Mouse (Mus musculus): ENCODE results near the gene Stub1. TPM values are rescaled to one million over a fixed set of nuclear protein-coding genes. Genes with fewer than 3 reads are reported as not detected.

Gene Stub1
- polyA plus RNA-seq, 1 experiment, result 230 TPM

- DNase-seq (ENCODE audit: low spot score), result no peak
These were observed 41.8 kb downstream of the Stub1 start for GRCm38 (mm10) chr17:25791320-25791842.

- DNase-seq (ENCODE audit: low spot score), result no peak
These were observed 46.3 kb downstream of the Stub1 start for GRCm38 (mm10) chr17:25786781-25787504.

- DNase-seq (ENCODE audit: low spot score), result no peak
These were observed 46.9 kb downstream of the Stub1 start, which contains the start of gene Ccdc78 for GRCm38 (mm10) chr17:25786280-25786679. Gene Ccdc78, plus strand, starts transcription at chr17:25786580.

GRCm38 (mm10) chr17:25785281-25785745 lies 47.9 kb downstream of the Stub1 start, which contains the start of gene Haghl:
Gene Haghl, minus strand, starts transcription at chr17:25785673.
- peak; percentile 93 for DNase-seq (ENCODE audit: low spot score)

GRCm38 (mm10) chr17:25783861-25784574 lies 49.2 kb downstream of the Stub1 start:
- no peak for DNase-seq (ENCODE audit: low spot score)

GRCm38 (mm10) chr17:25783086-25783485 lies 50.1 kb downstream of the Stub1 start:
- no peak for DNase-seq (ENCODE audit: low spot score)

GRCm38 (mm10) chr17:25781339-25781738 lies 51.9 kb downstream of the Stub1 start:
- DNase-seq (ENCODE audit: low spot score), result no peak

Other genes with a start within 250 kb of the Stub1 start
- gene Gng13, start 116.2 kb downstream of the Stub1 start, polyA plus RNA-seq (2012; rRNA removed), result not detected in 2 replicates
- 2.2 TPM in 2 replicates for gene Chtf18, start 106.0 kb downstream of the Stub1 start, polyA plus RNA-seq (2012; rRNA removed)
- 16.2 and 21.7 TPM in 2 replicates for gene Rpusd1, start 105.7 kb downstream of the Stub1 start, polyA plus RNA-seq (2012; rRNA removed)
- 0.73 and 1.1 TPM in 2 replicates for gene Mslnl, start 97.4 kb downstream of the Stub1 start, polyA plus RNA-seq (2012; rRNA removed)
- 11.1 and 29.7 TPM in 2 replicates for gene Msln, start 79.0 kb downstream of the Stub1 start, polyA plus RNA-seq (2012; rRNA removed)
- gene Narfl, start 59.6 kb downstream of the Stub1 start, polyA plus RNA-seq (2012; rRNA removed), result 24.8 and 26.1 TPM in 2 replicates
- gene Haghl, start 47.7 kb downstream of the Stub1 start, polyA plus RNA-seq (2012; rRNA removed), result 47.5 and 66.1 TPM in 2 replicates
- 0.06 and 0.18 TPM in 2 replicates for gene Ccdc78, start 46.8 kb downstream of the Stub1 start, polyA plus RNA-seq (2012; rRNA removed)
- gene Fam173a, start 40.5 kb downstream of the Stub1 start, polyA plus RNA-seq (2012; rRNA removed), result 96.2 and 131 TPM in 2 replicates
- not detected in 2 replicates for gene AC134908.4, start 37.7 kb downstream of the Stub1 start, polyA plus RNA-seq (2012; rRNA removed)
- 15.4 and 16.5 TPM in 2 replicates for gene Metrn, start 36.3 kb downstream of the Stub1 start, polyA plus RNA-seq (2012; rRNA removed)
- gene Fbxl16, start 24.3 kb downstream of the Stub1 start, polyA plus RNA-seq (2012; rRNA removed), result 5.0 and 6.9 TPM in 2 replicates
- 23.2 and 27.6 TPM in 2 replicates for gene Wdr24, start 9.8 kb downstream of the Stub1 start, polyA plus RNA-seq (2012; rRNA removed)
- gene Jmjd8, start 4.5 kb downstream of the Stub1 start, polyA plus RNA-seq (2012; rRNA removed), result 55.9 and 60.7 TPM in 2 replicates
- 20.7 and 27.5 TPM in 2 replicates for gene Rhbdl1, start 3.9 kb upstream of the Stub1 start, polyA plus RNA-seq (2012; rRNA removed)
- gene Gm20683, start 8.4 kb upstream of the Stub1 start, polyA plus RNA-seq (2012; rRNA removed), result 16.8 and 20.6 TPM in 2 replicates
- gene Rhot2, start 11.4 kb upstream of the Stub1 start, polyA plus RNA-seq (2012; rRNA removed), result 52.4 and 62.0 TPM in 2 replicates
- gene Wdr90, start 28.1 kb upstream of the Stub1 start, polyA plus RNA-seq (2012; rRNA removed), result 12.0 and 14.4 TPM in 2 replicates
- gene Mcrip2, start 35.4 kb upstream of the Stub1 start, polyA plus RNA-seq (2012; rRNA removed), result 11.0 and 13.6 TPM in 2 replicates
- gene Mettl26, start 41.7 kb upstream of the Stub1 start, polyA plus RNA-seq (2012; rRNA removed), result 61.0 and 67.8 TPM in 2 replicates
- 0.77 and 0.93 TPM in 2 replicates for gene Wfikkn1, start 47.5 kb upstream of the Stub1 start, polyA plus RNA-seq (2012; rRNA removed)
- gene Rab40c, start 86.3 kb upstream of the Stub1 start, polyA plus RNA-seq (2012; rRNA removed), result 36.7 and 44.3 TPM in 2 replicates
- gene Pigq, start 111.5 kb upstream of the Stub1 start, polyA plus RNA-seq (2012; rRNA removed), result 48.7 and 53.5 TPM in 2 replicates
- gene Nhlrc4, start 111.6 kb upstream of the Stub1 start, polyA plus RNA-seq (2012; rRNA removed), result 0.15 TPM in 1 of 2 replicates, not detected in the other
- gene A930017K11Rik, start 119.2 kb upstream of the Stub1 start, polyA plus RNA-seq (2012; rRNA removed), result 0.06 and 0.07 TPM in 2 replicates
- 30.1 and 32.4 TPM in 2 replicates for gene Capn15, start 152.4 kb upstream of the Stub1 start, polyA plus RNA-seq (2012; rRNA removed)
- 21.2 and 28.6 TPM in 2 replicates for gene Rab11fip3, start 236.2 kb upstream of the Stub1 start, polyA plus RNA-seq (2012; rRNA removed)